Mouse (Mus musculus) embryonic facial prominence, embryonic 11.5 days (tissue): ENCODE data around the gene Pnldc1. TPM values are rescaled to one million over a fixed set of nuclear protein-coding genes. Genes with fewer than 3 reads are reported as not detected.

Source experiments
- ATAC-seq: fragments of 200-750 bp; cut with Nextera tagmentation; replicated peaks from 2 replicates; pipeline ENCODE4 v1.8.0; 2017; ENCODE audit warnings: low read depth; ENCODE audit not compliant: insufficient number of reproducible peaks, low FRiP score, low TSS enrichment
- DNase-seq: peaks from one replicate; pipeline ENCODE4 v3.0.0-alpha.2; 2015; ENCODE audit warnings: low spot score
- H3K27ac ChIP-seq: fragments of 300-500 bp; sonication (generic); replicated peaks from 2 replicates; pipeline ENCODE4 v1.5.1; 2014; ENCODE audit warnings: mild to moderate bottlenecking, low read depth, low read length, control low read depth
- H3K27me3 ChIP-seq: fragments of 300-500 bp; sonication (generic); 2 replicates; pipeline ENCODE4 v1.6.1; 2014; ENCODE audit warnings: mild to moderate bottlenecking, low read length, moderate library complexity, mixed read lengths; ENCODE audit not compliant: control insufficient read depth, insufficient read depth
- H3K36me3 ChIP-seq: fragments of 300-500 bp; sonication (generic); replicated peaks from 2 replicates; pipeline ENCODE4 v1.6.1; 2014; ENCODE audit warnings: low read depth, mild to moderate bottlenecking, low read length, moderate library complexity, mixed read lengths; ENCODE audit not compliant: control insufficient read depth, insufficient read depth
- H3K4me1 ChIP-seq: fragments of 300-500 bp; sonication (generic); 2 replicates; pipeline ENCODE4 v1.6.1; 2014; ENCODE audit warnings: low read length, mixed read lengths; ENCODE audit not compliant: control insufficient read depth, insufficient read depth
- H3K4me2 ChIP-seq: fragments of 300-500 bp; sonication (generic); 2 replicates; pipeline ENCODE4 v1.6.1; 2014; ENCODE audit warnings: low read depth, mild to moderate bottlenecking, control low read depth, low read length, moderate library complexity
- H3K4me3 ChIP-seq: fragments of 300-500 bp; sonication (generic); 2 replicates; pipeline ENCODE4 v1.5.1; 2014; ENCODE audit warnings: low read depth, low read length, control low read depth
- H3K9ac ChIP-seq: fragments of 300-500 bp; sonication (generic); replicated peaks from 2 replicates; pipeline ENCODE4 v1.6.1; 2014; ENCODE audit warnings: mild to moderate bottlenecking, control low read depth, low read length
- H3K9me3 ChIP-seq: fragments of 300-500 bp; sonication (generic); replicated peaks from 2 replicates; pipeline ENCODE4 v1.6.1; 2016; ENCODE audit warnings: mild to moderate bottlenecking, low read length, inconsistent platforms, mixed read lengths; ENCODE audit not compliant: control insufficient read depth
- WGBS: fragments of 180-500 bp; shearing (Covaris S2); extraction: QIAGEN DNeasy Blood & Tissue Kit; methylation state at CpG from one replicate; pipeline ENCODE4 v1.1.7; 2014; 5-methylcytosine and 5-hydroxymethylcytosine counted together
- polyA plus RNA-seq: library from polyadenylated mRNA; unstranded; fragments of >200 nt; fragmentation: Nextera tagmentation; extraction: Ambion mirVana; gene quantifications from 2 replicates; pipeline ENCODE4 v1.2.1, GENCODE M21; 2014

Gene Pnldc1
- polyA plus RNA-seq, 1 experiment from 2014 or later = 2.3 TPM

- no peak for ATAC-seq
- DNase-seq = no peak
- Histone ChIP-seq H3K4me2 (no peak overlapping the region), H3K4me1 (no peaks in the 10 kb centered on the region), H3K27me3 (no peaks in the 10 kb centered on the region), H3K9ac (no peak overlapping the region), H3K9me3 (no peaks in the 10 kb centered on the region), H3K27ac (no peak overlapping the region), H3K36me3 (no peaks in the 10 kb centered on the region), H3K4me3 (no peak overlapping the region)
- WGBS = 66% methylated on average over 3 of the region's 3 CpGs
These were observed 44.6 kb downstream of the Pnldc1 start for GRCm38 (mm10) chr17:12865407-12865806.

GRCm38 (mm10) chr17:12864111-12864510, 45.9 kb downstream of the Pnldc1 start:
- ATAC-seq (no peak), DNase-seq (no peak)
- Histone ChIP-seq H3K27me3 (no peaks in the 10 kb centered on the region), H3K4me2 (no peak overlapping the region), H3K4me3 (no peak overlapping the region), H3K4me1 (no peaks in the 10 kb centered on the region), H3K9me3 (no peaks in the 10 kb centered on the region), H3K27ac (no peak overlapping the region), H3K9ac (no peak overlapping the region), H3K36me3 (no peaks in the 10 kb centered on the region)

DNA sequence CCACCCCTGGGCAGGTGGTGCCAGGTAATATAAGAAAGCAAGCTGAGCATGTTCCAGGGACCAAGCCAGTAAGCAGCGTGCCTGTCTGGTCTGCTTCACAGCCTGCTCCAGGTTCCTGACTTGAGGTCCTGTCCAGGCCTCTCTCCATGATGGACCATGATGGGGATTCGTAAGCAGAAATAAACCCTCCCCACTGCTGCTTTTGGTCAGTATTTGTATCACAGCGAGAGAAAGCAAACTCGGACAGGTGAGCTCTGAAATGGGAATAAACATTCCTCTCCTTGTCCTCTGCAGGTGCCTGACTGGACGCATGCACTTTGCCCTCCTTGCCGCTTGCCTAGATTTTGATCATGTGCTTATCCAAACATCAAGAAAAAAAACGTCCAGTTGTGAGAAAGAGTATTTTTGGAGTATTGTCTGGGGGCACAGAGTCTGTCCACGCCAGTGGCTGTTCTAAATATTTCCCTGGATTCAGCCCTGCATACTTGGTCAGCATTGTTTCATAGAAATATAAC, 51.0 kb downstream of the Pnldc1 start:
- no peaks in the 10 kb centered on the region for H3K27me3 ChIP-seq
- H3K9ac ChIP-seq = no peak overlapping the region
- H3K9me3 ChIP-seq = no peaks in the 10 kb centered on the region
- no peak overlapping the region for H3K4me2 ChIP-seq
- no peak overlapping the region for H3K4me3 ChIP-seq
- no peak for DNase-seq
- ATAC-seq = no peak
- no peak overlapping the region for H3K27ac ChIP-seq
- H3K4me1 ChIP-seq = no peaks in the 10 kb centered on the region
- no peaks in the 10 kb centered on the region for H3K36me3 ChIP-seq
- WGBS = 78% methylated on average over 8 of the region's 8 CpGs

DNA sequence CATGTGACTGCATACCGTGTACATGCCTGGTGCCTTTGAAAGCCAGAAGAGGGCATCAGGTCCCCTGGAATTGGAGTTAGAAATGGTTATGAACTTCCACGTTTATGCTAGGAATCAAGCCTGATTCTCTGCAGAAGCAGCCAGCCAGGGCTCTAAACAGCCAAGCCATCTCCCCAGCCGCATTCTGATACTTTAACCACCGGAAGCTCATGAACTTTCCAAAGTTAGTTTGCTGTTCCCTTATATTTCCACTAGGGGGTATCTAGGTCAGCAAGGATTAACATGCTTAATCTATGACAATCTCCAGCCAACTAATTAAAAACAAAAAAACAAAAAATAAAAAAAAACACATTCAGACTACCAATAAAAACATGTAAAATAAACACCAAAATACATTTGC, 52.0 kb downstream of the Pnldc1 start:
- no peaks in the 10 kb centered on the region for H3K9me3 ChIP-seq

DNA sequence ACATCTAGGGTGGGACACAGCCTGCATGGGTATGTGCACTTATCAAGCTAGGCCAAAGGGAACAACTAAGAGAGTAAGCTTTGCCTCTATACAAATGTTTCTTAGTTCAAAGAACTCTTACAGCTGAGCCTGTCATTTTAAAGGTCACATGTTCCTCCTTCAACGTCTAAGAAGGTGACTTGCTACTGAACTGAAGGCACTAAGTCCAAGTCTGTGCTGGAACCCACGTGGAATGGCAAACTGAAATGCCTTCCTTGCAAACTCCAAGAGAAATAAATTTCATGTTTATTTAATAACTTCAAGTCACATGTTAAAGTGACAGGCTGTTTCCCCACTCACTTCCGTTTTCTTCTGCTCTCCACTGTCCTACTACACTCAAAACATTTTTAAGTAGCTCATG, 52.6 kb downstream of the Pnldc1 start:
- whole genome bisulfite sequencing = 52% methylated on average over 3 of the region's 3 CpGs
- H3K4me1 ChIP-seq = no peaks in the 10 kb centered on the region
- H3K9me3 ChIP-seq = no peaks in the 10 kb centered on the region
- no peak overlapping the region for H3K4me2 ChIP-seq
- DNase-seq (no peak), ATAC-seq (no peak)
- H3K4me3 ChIP-seq = no peak overlapping the region
- H3K27me3 ChIP-seq = no peaks in the 10 kb centered on the region
- H3K36me3 ChIP-seq = no peaks in the 10 kb centered on the region
- H3K9ac ChIP-seq = no peak overlapping the region
- no peak overlapping the region for H3K27ac ChIP-seq

More for the DNA sequence above, 52.0 kb downstream of the Pnldc1 start:
- no peaks in the 10 kb centered on the region for H3K36me3 ChIP-seq
- H3K27ac ChIP-seq = no peak overlapping the region
- H3K9ac ChIP-seq = no peak overlapping the region
- ATAC-seq (no peak), DNase-seq (peak; percentile 63)
- no peak overlapping the region for H3K4me3 ChIP-seq
- no peaks in the 10 kb centered on the region for H3K4me1 ChIP-seq
- H3K27me3 ChIP-seq = no peaks in the 10 kb centered on the region
- no peak overlapping the region for H3K4me2 ChIP-seq
- 47% methylated on average over 4 of the region's 4 CpGs for WGBS

DNA sequence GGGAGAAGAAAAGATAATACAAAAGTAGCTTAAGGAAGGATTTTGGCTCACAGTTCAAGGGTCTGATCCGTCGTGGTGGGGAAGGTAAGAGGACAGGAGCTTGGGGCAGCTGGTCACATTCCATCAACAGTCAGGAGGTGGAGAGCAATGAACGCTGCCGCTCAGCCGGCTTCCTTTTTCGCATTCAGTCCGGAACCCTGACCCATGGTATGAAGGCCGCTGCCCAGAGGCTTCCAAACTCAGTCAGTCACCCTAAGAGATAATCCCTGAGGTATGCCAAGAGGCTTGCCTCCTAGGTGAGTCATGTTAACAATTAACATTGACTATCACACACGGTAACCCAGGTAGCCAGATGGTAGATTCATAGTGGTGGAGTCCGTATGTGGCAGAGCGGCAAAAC, 55.6 kb downstream of the Pnldc1 start:
- Histone ChIP-seq H3K36me3 (no peaks in the 10 kb centered on the region), H3K27ac (no peak overlapping the region), H3K4me2 (no peak overlapping the region), H3K9ac (no peak overlapping the region), H3K4me3 (no peak overlapping the region), H3K4me1 (no peaks in the 10 kb centered on the region), H3K27me3 (no peaks in the 10 kb centered on the region), H3K9me3 (no peaks in the 10 kb centered on the region)
- ATAC-seq = no peak
- DNase-seq = no peak
- 95% methylated on average over 11 of the region's 11 CpGs for WGBS

GRCm38 (mm10) chr17:12853821-12854220, 56.2 kb downstream of the Pnldc1 start:
- no peak for ATAC-seq
- H3K9me3 ChIP-seq = no peaks in the 10 kb centered on the region
- no peak overlapping the region for H3K4me3 ChIP-seq
- H3K27me3 ChIP-seq = no peaks in the 10 kb centered on the region
- no peak overlapping the region for H3K27ac ChIP-seq
- H3K4me1 ChIP-seq = no peaks in the 10 kb centered on the region
- no peak for DNase-seq
- no peaks in the 10 kb centered on the region for H3K36me3 ChIP-seq
- no peak overlapping the region for H3K9ac ChIP-seq
- WGBS = 89% methylated on average over 2 of the region's 2 CpGs
- no peak overlapping the region for H3K4me2 ChIP-seq

DNA sequence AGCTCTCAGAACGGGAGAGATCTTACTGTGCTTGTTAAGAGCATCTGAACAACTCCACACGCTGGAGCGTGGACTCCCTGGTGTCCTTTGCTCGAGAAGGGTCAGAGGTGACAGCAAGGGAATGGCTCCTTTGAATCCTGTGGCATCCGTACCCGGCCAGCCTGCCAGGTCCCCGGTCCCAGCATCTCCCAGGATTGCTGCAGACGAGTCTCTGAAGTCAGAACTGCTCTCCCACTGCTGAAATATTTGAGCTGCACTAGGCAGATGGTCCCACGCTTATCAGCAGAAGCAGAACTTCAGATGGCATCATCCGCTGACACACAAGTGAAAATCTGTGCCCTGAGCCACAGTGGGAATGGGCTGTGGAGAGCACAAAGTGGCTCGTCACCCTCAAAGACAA, 58.3 kb downstream of the Pnldc1 start:
- ATAC-seq (no peak), DNase-seq (no peak)
- Histone ChIP-seq H3K27ac (no peak overlapping the region), H3K9ac (no peak overlapping the region), H3K36me3 (no peaks in the 10 kb centered on the region), H3K27me3 (no peaks in the 10 kb centered on the region), H3K4me2 (no peak overlapping the region), H3K9me3 (no peaks in the 10 kb centered on the region), H3K4me1 (no peaks in the 10 kb centered on the region), H3K4me3 (no peak overlapping the region)
- 70% methylated on average over 11 of the region's 11 CpGs for WGBS
